Mouse (Mus musculus): ENCODE results near the gene Mcl1. TPM values are rescaled to one million over a fixed set of nuclear protein-coding genes. Genes with fewer than 3 reads are reported as not detected.
"Not testable (repeated sequence)": the region's sequence is repeated elsewhere in the genome, so short reads cannot be mapped to it uniquely, and the experiment has no call there.

Mcl1 gene
- 87.0 and 91.1 TPM in 2 replicates for polyA plus RNA-seq (2016; fragmentation: Nextera tagmentation; extraction: Ambion mirVana)

DNA sequence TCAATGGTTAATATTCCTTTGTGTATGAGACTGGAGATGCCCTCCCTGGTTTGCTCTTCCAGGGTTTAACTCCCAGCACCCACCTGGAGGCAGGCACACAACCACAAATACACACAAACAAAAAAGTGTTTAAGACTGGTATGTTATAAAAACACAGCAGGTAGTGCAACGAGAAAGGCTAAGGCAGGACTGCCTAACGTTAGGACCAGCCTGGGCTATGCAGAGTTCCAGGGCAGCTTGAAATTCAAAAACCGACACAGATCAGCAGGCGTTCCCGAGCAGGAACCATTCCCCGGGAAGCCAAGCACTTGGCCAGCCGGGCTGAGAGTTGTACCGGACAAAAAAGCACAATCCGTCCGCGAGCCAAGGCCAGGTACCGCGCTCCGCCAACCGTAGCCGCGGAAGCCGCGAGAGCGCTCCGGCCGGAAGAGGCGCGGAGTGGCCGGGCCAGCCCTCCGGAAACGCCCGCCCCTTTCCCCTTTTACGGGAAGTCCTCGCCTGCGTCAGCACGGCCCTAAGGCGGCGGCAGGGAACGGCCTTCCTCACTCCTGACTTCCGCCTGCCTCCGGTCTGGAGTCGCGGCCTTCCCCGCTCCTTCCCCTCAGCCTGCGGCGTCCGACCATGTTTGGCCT, at the start of gene Mcl1:
Mcl1 (plus strand) TSS at position 553 of the 632 bp plus-strand sequence.
- H3K27ac ChIP-seq = peak within 1 kb of the TSS; percentile 99
- H3K9me3 ChIP-seq = no peaks in the 10 kb centered on the region
- peaks cover 36% of the 10 kb centered on the region for H3K4me1 ChIP-seq
- no peaks in the 10 kb centered on the region for H3K27me3 ChIP-seq (replicated peaks)
- WGBS = under 1% methylated on average over 43 of the region's 43 CpGs
- peak; percentile 97 for ATAC-seq (ENCODE audit: low FRiP score, low read depth)
- H3K4me2 ChIP-seq (replicated peaks) = peak within 1 kb of the TSS; percentile 95
- H3K36me3 ChIP-seq = peaks cover 25% of the 10 kb centered on the region
- peak within 1 kb of the TSS; percentile 99 for H3K4me3 ChIP-seq
- peak within 1 kb of the TSS; percentile 99 for H3K9ac ChIP-seq

DNA sequence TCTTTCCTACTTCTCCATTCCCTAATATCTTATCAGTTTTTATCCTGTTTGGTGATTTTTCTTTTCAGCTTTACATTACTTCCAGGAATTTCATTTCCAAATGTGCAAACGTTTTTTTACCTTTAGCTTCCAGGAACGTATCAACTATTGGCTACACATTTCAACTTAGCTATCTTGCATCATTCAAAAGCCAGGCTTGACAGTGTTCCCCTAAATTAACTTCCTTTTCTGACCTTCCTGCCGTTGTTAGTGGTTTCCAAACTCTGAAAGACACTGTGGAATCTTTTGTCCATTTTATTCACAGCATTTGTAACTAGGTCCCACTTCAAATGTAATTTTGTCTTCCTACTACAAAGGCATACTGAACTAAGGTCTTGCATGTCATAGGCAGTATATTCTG, 49.4 kb upstream of the Mcl1 start:
- no peak overlapping the region for H3K4me3 ChIP-seq
- no peak for ATAC-seq (ENCODE audit: low FRiP score, low read depth)
- no peaks in the 10 kb centered on the region for H3K4me1 ChIP-seq
- no peak overlapping the region for H3K9ac ChIP-seq
- H3K27me3 ChIP-seq (replicated peaks) = no peaks in the 10 kb centered on the region
- peaks cover 37% of the 10 kb centered on the region for H3K36me3 ChIP-seq
- no peaks in the 10 kb centered on the region for H3K9me3 ChIP-seq
- H3K27ac ChIP-seq = no peak overlapping the region
- H3K4me2 ChIP-seq (replicated peaks) = no peak overlapping the region
- WGBS = 77% methylated on average over 3 of the region's 3 CpGs

DNA sequence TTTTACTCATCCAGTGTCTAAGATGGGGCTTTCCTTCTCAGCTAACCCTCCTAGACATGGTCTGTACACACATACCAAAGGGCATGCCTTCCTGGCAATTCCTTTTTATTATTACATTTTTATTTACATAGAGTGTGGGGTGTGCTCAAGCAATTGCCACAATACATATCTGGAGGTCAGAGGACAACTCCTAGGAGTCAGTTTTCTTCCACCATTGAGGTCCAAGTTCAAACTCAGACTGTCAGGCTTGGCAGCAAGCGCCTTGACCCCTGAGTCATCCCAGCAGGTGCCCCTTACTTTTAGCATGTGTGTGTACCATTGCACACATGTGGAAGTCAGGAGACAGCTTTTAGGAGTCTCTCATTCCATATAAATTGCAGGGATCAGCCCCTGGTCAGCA, 44.6 kb upstream of the Mcl1 start:
- Histone ChIP-seq H3K27me3 (replicated peaks) (no peaks in the 10 kb centered on the region), H3K4me3 (no peak overlapping the region), H3K36me3 (peaks cover 40% of the 10 kb centered on the region), H3K4me2 (replicated peaks) (no peak overlapping the region), H3K27ac (no peak overlapping the region), H3K4me1 (no peaks in the 10 kb centered on the region), H3K9ac (no peak overlapping the region), H3K9me3 (no peaks in the 10 kb centered on the region)
- WGBS = 88% methylated on average over 1 of the region's 1 CpGs
- ATAC-seq (ENCODE audit: low FRiP score, low read depth) = no peak

DNA sequence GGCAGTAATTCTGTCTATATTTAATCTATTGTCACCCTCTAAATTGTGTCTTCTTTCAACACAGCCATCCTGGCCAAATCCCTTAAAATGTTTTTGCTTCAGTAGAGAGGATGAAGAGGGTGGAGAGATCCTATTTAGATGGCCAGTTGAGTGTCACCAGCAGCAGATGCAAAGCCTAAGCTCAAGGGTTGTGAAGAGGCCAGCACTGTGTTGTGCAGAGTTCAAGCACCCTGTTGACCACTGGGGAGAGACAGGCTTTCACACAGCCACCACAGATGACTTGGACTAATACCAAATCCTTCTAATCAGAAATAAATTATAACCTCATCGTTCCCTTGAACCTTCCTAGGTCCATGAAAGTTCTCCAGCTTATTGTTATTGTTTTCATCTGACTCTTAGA, 40.1 kb upstream of the Mcl1 start:
- Histone ChIP-seq H3K27me3 (replicated peaks) (no peaks in the 10 kb centered on the region), H3K9me3 (no peaks in the 10 kb centered on the region), H3K36me3 (peaks cover 37% of the 10 kb centered on the region), H3K4me1 (no peaks in the 10 kb centered on the region), H3K4me2 (replicated peaks) (no peak overlapping the region), H3K4me3 (no peak overlapping the region), H3K9ac (no peak overlapping the region), H3K27ac (no peak overlapping the region)
- WGBS = 87% methylated on average over 1 of the region's 1 CpGs
- no peak for ATAC-seq (ENCODE audit: low FRiP score, low read depth)

DNA sequence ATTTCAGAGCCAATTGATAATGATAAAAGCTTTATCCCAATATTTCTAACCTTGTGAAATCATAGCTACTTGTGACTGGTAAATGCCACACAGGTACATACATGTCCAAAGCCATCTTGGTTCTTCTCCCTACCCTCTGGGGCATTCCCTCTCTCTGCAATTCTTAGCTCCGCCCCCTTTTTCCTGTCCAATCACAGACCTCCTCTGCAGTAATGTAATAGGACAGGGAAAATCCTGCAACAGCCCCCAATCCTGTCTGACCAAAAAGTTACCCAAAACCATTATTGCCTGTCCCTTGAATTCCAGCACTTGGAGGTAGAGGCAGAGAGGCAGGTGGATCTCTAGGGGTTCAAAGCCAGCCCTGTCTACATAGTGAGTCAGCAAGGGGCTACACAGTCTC, 37.3 kb upstream of the Mcl1 start:
- no peaks in the 10 kb centered on the region for H3K9me3 ChIP-seq
- 92% methylated on average over 1 of the region's 1 CpGs for WGBS
- no peak overlapping the region for H3K4me2 ChIP-seq (replicated peaks)
- peaks cover 12% of the 10 kb centered on the region for H3K4me1 ChIP-seq
- H3K36me3 ChIP-seq = peaks cover 31% of the 10 kb centered on the region
- H3K9ac ChIP-seq = no peak overlapping the region
- no peaks in the 10 kb centered on the region for H3K27me3 ChIP-seq (replicated peaks)
- no peak for ATAC-seq (ENCODE audit: low FRiP score, low read depth)
- H3K27ac ChIP-seq = no peak overlapping the region
- no peak overlapping the region for H3K4me3 ChIP-seq

DNA sequence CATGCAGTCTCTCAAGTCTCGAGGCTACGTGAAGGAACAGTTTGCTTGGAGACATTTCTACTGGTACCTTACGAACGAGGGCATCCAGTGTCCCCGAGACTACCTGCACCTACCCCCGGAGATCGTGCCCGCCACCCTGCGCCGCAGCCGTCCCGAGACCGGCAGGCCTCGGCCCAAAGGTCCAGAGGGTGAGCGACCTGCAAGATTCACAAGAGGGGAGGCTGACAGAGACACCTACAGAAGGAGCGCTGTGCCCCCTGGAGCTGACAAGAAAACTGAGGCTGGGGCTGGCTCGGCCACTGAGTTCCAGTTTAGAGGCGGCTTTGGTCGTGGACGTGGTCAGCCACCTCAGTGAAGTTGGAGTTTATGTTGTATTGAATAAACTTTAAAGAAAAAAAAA, 36.2 kb upstream of the Mcl1 start:
- ATAC-seq (ENCODE audit: low FRiP score, low read depth) = not testable (repeated sequence)

DNA sequence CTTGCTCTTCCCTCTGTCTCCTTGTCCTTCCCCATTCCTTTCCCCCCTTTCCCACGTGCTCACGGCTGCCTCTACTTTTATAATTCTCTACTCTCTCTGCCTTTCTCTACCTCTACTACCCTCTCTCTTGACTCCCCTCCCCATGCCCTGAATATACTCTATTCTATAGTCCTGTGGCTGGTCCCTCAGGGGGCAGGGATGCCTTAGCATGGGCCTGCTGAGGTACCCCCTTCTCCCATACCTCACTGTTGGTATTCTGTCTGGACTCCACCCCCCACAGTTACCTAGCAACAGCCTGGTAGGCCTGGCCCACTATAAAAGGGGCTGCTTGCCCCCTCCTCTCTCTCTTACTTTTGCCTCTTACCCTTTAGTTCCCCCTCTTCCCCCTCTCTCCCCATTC, 35.0 kb upstream of the Mcl1 start:
- 45% methylated on average over 2 of the region's 2 CpGs for WGBS
- Histone ChIP-seq H3K27me3 (replicated peaks) (no peaks in the 10 kb centered on the region), H3K27ac (no peak overlapping the region), H3K4me1 (peaks cover 18% of the 10 kb centered on the region), H3K36me3 (peaks cover 31% of the 10 kb centered on the region), H3K9ac (no peak overlapping the region), H3K4me2 (replicated peaks) (no peak overlapping the region), H3K9me3 (no peaks in the 10 kb centered on the region), H3K4me3 (no peak overlapping the region)
- ATAC-seq (ENCODE audit: low FRiP score, low read depth) = no peak

More for the DNA sequence above, 36.2 kb upstream of the Mcl1 start:
- H3K9ac ChIP-seq; H3K9me3 ChIP-seq; H3K27me3 ChIP-seq (replicated peaks); H3K4me3 ChIP-seq; H3K4me2 ChIP-seq (replicated peaks); H3K27ac ChIP-seq: not testable (repeated sequence)
- Histone ChIP-seq H3K36me3 (peaks cover 30% of the 10 kb centered on the region), H3K4me1 (peaks cover 18% of the 10 kb centered on the region)
- WGBS = 95% methylated on average over 20 of the region's 20 CpGs

DNA sequence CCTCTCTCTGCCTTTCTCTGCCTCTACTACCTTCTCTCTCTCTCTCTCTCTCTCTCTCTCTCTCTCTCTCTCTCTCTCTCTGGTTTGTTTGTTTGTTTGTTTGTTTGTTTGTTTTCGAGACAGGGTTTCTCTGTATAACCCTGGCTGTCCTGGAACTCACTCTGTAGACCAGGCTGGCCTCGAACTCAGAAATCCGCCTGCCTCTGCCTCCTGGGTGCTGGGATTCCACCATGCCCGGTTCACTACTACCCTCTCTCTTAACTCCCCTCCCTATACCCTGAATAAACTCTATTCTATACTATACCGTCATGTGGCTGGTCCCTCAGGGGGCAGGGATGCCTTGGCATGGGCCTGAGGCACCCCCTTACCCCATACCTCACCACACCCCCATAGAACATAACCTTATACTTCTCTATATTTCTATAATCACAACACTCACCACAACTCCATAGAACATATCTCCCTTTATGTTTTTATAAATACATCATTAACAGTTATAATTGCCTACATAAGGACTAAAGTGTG, 34.5 kb upstream of the Mcl1 start:
- not testable (repeated sequence) for H3K27me3 ChIP-seq (replicated peaks); H3K9me3 ChIP-seq; H3K9ac ChIP-seq; ATAC-seq (ENCODE audit: low FRiP score, low read depth); H3K27ac ChIP-seq
- WGBS = 70% methylated on average over 5 of the region's 5 CpGs
- Histone ChIP-seq H3K4me3 (peak overlapping the region; percentile 59), H3K4me1 (peaks cover 18% of the 10 kb centered on the region), H3K4me2 (replicated peaks) (peak overlapping the region; percentile 55), H3K36me3 (peaks cover 34% of the 10 kb centered on the region)

DNA sequence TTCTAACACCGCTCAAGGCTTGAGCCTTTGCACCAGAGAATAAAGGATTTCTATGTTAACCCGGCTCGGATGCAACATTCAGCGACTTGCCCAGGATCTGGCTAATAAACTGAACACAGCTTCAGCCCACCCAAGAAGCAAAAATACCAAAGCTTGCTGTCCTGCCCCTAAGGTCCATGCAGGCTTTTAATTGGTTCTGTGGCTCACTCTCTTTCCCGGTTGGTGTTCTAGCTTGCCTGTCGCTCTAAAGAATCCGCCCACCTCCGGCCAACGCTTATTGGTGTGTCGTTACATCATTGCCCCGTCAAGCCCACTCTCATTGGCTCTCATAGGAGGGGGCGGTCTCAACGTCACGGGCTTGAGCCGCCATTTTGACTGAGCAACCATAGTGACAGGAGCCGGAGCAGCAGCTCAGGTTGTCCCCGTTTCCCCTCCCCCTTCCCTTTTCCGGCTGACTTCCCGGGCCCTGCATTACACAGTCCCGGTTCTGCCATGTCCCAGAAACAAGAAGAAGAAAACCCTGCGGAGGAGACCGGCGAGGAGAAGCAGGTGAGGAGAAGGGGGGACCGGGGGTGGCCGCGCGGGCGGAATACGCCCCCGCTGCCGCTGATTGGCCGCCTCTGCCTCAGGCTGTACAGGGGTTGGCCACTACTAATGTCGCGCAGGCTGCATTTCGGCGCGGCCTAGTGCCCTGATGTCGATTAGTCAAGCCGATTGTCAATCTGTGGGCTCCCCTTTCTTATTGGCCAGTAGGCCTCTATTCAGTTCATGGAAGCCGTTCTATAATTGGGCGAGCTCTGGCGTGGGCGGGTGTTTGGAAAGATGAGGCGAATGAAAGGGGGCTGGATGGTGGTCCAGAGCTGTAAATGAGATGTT, 33.7 kb upstream of the Mcl1 start, which contains the start of gene Ensa:
Ensa (plus strand) TSS at position 366 of the 876 bp plus-strand sequence.
- peaks cover 38% of the 10 kb centered on the region for H3K36me3 ChIP-seq
- no peaks in the 10 kb centered on the region for H3K9me3 ChIP-seq
- ATAC-seq (ENCODE audit: low FRiP score, low read depth) = peak; percentile 99
- H3K4me1 ChIP-seq = peaks cover 18% of the 10 kb centered on the region
- H3K27ac ChIP-seq = peak within 1 kb of the TSS; percentile 58; the same call in 1 of the 2 replicates
- under 1% methylated on average over 42 of the region's 44 CpGs for WGBS
- H3K4me2 ChIP-seq (replicated peaks) = peak within 1 kb of the TSS; percentile 68
- no peaks in the 10 kb centered on the region for H3K27me3 ChIP-seq (replicated peaks)
- H3K9ac ChIP-seq = peak within 1 kb of the TSS; percentile 66
- peak within 1 kb of the TSS; percentile 59 for H3K4me3 ChIP-seq

DNA sequence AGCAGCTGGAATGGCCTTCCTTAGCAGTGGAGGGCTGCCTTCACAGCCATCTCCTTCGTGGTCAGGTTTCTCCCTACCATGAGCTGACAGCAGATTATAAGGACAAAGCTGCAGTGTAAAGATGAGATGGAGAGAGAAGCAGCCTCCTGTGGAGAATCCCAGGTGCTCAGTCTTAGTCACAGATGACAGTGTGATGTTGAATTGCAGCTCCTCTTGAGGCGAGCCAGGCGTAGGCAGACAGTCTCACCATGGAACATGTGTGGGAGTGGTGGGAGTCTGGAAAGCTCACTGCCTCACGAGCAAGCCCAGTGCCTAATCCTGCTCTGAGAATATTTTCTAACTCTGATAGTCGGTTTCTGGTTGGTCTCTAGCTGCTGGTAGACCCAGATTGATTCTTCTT, 30.8 kb upstream of the Mcl1 start:
- Histone ChIP-seq H3K36me3 (peaks cover 56% of the 10 kb centered on the region), H3K9me3 (no peaks in the 10 kb centered on the region), H3K4me2 (replicated peaks) (no peak overlapping the region), H3K9ac (no peak overlapping the region), H3K4me3 (no peak overlapping the region), H3K27me3 (replicated peaks) (no peaks in the 10 kb centered on the region), H3K4me1 (peaks cover 18% of the 10 kb centered on the region), H3K27ac (no peak overlapping the region)
- ATAC-seq (ENCODE audit: low FRiP score, low read depth) = no peak
- WGBS = 91% methylated on average over 5 of the region's 5 CpGs

DNA sequence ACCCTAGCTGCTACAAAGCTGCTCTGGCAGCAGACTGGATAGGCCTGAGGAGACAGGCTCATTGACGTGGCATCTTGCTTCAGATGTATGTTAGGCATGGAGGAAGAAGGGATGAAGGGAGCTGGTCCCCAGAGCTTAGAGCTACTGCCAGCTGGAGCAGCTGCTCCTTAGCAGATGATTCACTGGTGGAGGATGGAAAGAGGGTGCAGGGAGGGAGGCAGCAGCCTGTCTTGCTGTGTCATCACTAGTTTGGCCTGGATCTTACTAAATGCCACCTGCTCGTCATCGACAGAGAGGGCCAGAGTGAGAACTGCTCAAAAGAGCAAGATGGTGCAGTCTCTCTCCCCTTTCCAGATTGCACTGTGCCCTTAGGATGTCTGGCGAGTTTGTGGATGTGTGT, 28.8 kb upstream of the Mcl1 start:
- H3K27me3 ChIP-seq (replicated peaks) = no peaks in the 10 kb centered on the region
- WGBS = 86% methylated on average over 4 of the region's 4 CpGs
- peaks cover 74% of the 10 kb centered on the region for H3K36me3 ChIP-seq
- no peak overlapping the region for H3K27ac ChIP-seq
- no peak overlapping the region for H3K4me3 ChIP-seq
- no peaks in the 10 kb centered on the region for H3K9me3 ChIP-seq
- no peak overlapping the region for H3K4me2 ChIP-seq (replicated peaks)
- H3K9ac ChIP-seq = no peak overlapping the region; the same call in 1 of the 2 replicates
- peaks cover 12% of the 10 kb centered on the region for H3K4me1 ChIP-seq
- ATAC-seq (ENCODE audit: low FRiP score, low read depth) = no peak

DNA sequence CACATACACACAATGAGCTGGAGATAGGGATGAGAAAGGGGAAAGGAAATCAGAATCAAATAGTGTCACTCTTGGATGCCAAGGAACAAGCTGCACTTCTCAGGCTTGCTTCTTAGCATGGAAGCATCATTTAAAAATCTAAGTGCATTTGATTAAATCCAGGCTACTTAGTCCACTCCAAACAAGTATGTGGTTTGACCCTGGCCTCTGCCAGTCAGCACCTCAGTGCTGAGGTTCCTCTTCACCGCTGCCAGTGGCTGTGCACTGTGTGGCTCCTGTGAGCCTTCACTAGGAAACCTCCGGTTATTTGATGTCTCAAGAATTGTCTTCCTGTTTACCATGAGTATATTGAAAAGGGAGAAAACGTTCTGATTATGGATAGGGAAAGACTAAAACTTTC, 27.7 kb upstream of the Mcl1 start:
- Histone ChIP-seq H3K4me2 (replicated peaks) (no peak overlapping the region), H3K9me3 (no peaks in the 10 kb centered on the region), H3K9ac (no peak overlapping the region), H3K27me3 (replicated peaks) (no peaks in the 10 kb centered on the region), H3K4me1 (peaks cover 9% of the 10 kb centered on the region), H3K27ac (no peak overlapping the region), H3K36me3 (peaks cover 84% of the 10 kb centered on the region), H3K4me3 (no peak overlapping the region)
- ATAC-seq (ENCODE audit: low FRiP score, low read depth) = no peak
- 88% methylated on average over 3 of the region's 3 CpGs for WGBS

Measured in neural tube, embryonic 12.5 days (tissue).